Mouse (Mus musculus) adrenal gland, postnatal 14 days (tissue): Measurements from ENCODE around the gene Rbfox3. TPM values are rescaled to one million over a fixed set of nuclear protein-coding genes. Genes with fewer than 3 reads are reported as not detected.

Experiments used
- DNase-seq: peaks from one replicate; pipeline ENCODE4 v3.0.0; 2021; ENCODE audit warnings: mixed read lengths
- total RNA-seq: library from RNA; stranded (reverse); gene quantifications from 2 replicates; pipeline ENCODE4 v1.2.3, GENCODE M21; 2021

Gene Rbfox3
- total RNA-seq, 1 experiment from 2014 or later, result 5.0 TPM

DNA sequence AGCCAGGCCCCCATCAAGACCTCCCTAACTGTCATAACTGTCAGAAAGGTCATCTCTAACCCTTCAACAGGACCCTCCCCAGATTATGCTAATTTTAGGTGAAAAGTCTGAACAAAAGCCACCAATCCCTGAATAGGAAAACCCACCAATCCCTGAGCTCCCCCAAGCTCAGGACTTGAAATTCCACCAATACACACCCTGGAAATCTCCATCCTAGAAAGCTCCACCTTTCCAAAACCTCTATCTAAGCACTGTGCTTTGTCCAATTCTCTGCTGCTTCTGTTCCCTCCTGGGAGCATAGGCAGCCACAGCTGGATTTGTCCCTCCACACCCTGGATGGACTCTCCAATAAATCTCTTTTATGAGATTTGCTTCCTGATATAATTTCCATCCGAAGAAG lies 438.2 kb downstream of the Rbfox3 start:
- DNase-seq, result no peak

DNA sequence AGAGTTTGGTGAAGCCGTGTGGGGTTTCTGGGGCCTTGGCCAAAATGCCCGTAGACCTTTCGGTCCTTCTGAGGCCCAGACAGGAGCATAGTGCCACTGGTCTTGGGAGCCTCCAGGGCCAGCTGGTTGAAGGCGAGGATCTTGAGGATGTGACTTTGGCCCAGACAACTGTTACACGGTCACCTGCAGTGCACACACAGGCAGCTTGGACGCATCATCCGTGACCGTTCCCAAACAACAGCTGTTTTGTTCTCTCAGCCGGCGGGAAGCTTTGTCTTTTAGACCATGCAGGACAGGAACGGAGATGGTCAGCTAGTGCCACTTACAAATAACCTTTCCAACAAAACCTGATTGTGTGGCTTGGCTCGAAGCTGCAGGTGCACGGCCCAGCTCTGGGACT lies 439.7 kb downstream of the Rbfox3 start:
- no peak for DNase-seq

- no peak for DNase-seq
These were observed 441.0 kb downstream of the Rbfox3 start for GRCm38 (mm10) chr11:118470234-118470966.

DNA sequence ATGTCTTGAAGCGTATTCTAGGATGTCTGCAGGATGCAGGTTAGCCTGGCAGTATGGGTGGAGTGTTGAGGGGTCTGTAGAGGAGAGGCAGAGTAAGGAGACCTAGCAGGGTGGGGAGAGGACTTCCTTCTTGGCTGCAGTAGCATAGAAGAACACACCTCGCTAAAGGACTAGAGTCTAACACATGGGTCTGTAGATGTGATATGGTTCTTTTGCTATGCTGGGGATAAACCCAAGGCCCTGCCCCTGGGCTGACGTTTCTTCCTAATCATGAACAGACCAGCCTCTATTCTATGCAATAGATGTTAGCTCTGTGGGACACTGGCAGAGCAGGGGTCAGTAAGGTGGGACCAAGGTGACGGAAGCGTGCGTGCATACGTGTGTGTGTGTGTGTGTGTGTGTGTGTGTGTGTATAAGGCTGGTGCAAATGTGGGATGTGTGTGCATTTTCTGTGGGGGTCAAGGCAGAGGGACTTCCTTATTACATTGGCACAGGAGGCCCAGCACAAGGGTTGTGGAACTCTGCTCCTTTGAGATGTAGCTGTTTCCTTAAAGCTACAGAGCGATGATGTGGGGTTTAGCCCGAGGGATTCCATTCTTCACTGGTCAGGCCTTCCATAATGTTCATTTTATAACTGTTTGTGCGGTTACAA lies 441.8 kb downstream of the Rbfox3 start:
- no peak for DNase-seq

- no peak for DNase-seq
These were observed 443.9 kb downstream of the Rbfox3 start for GRCm38 (mm10) chr11:118467441-118468035.

DNA sequence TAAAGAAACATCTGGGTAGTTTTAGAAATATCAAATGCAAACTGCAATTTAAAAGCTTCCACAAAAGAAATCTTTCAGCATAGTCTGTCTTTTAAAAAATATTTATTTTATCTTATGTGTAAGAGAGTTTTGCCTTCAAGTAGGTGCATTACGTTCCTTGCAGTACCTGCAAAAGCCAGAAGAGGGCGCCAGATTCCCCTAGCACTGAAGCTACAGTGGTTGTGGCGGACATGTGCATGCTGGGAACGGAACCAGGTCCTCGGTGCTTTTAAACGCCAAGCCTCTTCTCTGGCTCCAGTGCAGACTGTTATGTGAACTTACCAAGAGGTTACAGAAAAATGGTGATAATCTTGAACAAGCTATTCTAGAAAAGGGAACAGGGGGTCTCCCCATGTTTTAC lies 451.1 kb downstream of the Rbfox3 start:
- no peak for DNase-seq

DNA sequence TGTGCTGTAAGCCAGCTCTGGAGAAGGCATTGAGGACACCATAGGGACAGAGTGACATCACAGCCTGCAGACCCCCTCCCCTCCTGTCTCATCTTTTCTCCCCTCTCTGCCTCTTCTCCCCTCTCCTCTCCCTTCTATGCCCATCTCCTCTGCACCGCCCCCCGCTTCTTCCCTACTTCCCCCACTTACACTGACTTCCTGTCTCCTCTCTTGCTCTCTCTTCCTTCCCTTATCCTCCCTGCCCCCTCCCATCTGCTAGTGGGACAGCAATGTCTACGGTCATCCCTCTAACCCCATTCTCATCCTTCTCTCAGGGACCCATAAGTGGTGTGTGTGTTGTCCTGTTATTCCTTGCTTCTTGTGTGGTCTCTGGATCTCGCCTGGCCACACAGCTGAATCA lies 451.9 kb downstream of the Rbfox3 start:
- DNase-seq, result no peak

- peak; percentile 65 for DNase-seq
These were observed 452.3 kb downstream of the Rbfox3 start for GRCm38 (mm10) chr11:118459051-118459450.

GRCm38 (mm10) chr11:118456937-118457336 lies 454.5 kb downstream of the Rbfox3 start:
- no peak for DNase-seq

DNA sequence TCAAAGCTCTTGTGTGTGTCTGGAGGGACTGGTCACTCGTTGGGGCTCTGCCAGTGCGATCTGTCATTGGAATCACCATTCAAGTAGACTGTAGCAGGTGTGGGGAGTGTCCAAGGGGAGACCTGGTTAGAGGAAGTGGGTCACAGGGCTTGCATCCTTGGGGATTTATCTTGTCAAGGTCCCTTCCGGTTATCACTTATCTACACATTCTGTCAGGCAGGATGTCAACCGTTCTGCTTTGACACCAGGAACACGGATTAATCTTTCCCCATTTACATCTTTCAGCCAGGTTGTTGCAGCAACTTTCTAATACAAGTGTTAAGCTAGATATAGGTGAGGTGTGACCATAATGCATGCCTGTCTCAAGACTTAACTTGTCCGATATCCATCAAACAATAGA lies 455.6 kb downstream of the Rbfox3 start:
- no peak for DNase-seq

GRCm38 (mm10) chr11:118453886-118454671 lies 457.3 kb downstream of the Rbfox3 start:
- DNase-seq, result no peak

DNA sequence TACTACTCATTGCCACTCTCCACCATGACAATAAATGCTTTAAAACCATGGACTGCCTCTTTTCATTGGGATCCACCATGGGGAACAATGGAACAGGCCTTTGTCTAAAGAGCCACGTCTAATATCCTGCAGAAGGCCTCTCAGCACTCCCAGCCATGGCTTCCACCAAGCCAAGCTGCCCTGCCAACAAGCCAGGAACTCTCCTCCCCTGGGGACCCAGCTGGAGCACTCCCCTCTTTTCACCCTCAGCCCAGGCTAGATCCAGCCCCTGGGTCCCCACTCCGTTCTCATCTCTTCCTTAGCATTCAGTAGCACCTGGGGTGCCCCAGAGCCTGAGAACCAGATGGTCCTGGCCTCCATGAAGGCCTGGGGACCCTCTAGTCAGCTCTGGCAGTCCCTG lies 458.4 kb downstream of the Rbfox3 start:
- DNase-seq, result peak; percentile 59

DNA sequence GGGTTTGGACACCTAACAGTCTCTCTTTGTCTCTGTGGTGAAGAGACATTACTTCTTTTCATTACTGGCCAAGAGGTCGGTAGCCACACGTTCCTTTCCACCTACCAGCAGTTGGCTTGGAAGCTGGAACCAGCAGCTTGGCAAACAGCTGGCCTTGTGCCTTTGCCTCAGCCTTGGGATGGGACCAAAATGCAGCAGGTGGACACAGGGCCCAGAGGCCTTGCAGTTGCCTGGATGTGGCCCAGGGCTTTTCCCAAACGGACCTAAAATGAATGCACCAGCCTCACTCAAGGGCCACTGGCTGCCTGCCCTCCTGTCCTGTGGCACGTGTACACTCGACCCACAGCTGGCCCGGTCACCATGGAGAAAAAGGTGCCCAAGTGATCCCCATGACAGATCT lies 460.2 kb downstream of the Rbfox3 start:
- DNase-seq, result peak; percentile 75

GRCm38 (mm10) chr11:118448385-118448784 lies 463.0 kb downstream of the Rbfox3 start:
- DNase-seq, result peak; percentile 27

DNA sequence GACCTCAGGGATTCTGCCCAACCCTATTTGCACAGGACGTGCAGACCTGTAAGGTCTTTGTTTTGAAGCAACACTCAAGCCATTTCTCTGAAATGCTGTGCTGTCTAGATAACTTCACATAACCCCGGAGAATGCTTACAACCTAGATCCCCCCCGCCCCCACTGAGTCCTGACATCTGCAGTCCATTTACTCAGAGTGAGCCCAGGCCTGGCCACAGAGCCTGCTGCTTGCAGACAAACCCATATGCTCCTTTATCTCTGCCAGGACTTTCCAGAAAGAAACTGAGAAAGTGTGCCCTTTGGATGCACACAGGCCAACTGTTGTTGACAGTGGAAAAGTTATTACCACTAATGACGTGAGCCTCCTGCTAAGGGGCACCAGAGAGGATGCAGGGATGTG lies 464.1 kb downstream of the Rbfox3 start:
- no peak for DNase-seq

GRCm38 (mm10) chr11:118445843-118446242 lies 465.6 kb downstream of the Rbfox3 start:
- peak; percentile 79 for DNase-seq

GRCm38 (mm10) chr11:118443201-118443970 lies 468.0 kb downstream of the Rbfox3 start:
- DNase-seq, result peak; percentile 92

GRCm38 (mm10) chr11:118442691-118443090 lies 468.7 kb downstream of the Rbfox3 start:
- DNase-seq, result no peak
